Mouse (Mus musculus) G1E-ER4 (cell line): ENCODE data around the gene Ppfibp1. TPM values are rescaled to one million over a fixed set of nuclear protein-coding genes. Genes with fewer than 3 reads are reported as not detected.

Experiments used
- GATA1 ChIP-seq: IDR thresholded peaks from one replicate; pipeline ENCODE4 v1.8.0; 2012; ENCODE audit warnings: low read length, inconsistent platforms
- polyA plus RNA-seq: library from polyadenylated mRNA; stranded (reverse); fragments of >175 nt; gene quantifications from 2 replicates; pipeline ENCODE4 v1.2.3, GENCODE M21; 2012

Gene Ppfibp1
- polyA plus RNA-seq, 1 experiment = 1.1 TPM

DNA sequence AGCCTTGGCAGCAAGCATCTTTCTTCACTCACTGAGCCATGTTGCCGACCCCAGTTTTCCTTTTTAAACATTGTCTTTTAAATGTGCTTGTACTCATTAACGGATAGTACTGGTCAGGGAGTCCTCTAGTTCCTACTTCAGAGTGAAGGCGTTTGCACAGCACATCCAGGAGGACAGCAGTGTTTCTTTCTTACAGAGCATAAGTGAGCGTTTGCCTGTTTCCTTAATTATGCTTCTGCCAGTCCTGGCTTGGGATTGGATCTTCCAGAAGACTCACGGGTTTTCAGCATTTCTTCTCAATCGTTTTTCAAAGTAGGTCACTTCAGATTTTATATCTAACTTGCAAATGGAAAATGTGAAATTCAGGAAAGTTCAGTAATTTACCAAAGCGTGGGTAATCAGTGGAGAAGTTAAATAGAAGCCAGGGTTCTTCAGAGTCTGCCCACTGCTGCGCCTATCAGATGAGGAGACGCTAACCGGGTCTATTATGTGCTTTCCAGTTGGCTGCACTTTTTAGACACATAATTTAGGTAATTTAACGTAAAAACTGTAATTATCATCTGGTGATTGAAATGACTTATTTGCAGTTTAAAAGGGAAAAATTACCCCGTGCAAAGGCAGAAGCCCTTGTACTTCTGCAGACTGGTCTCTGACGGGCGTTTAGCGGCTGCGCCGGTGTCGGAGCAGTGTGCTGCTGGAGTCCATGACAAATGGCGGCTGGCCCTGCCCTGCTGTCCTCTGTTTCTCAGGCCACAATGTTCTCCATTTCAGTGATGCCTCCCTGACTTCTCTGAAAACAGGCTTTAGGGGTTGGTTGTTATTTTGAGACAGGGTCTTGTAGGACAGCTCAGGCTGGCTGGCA is 165.7 kb downstream of the Ppfibp1 start:
- TF ChIP-seq GATA1 = no peak

DNA sequence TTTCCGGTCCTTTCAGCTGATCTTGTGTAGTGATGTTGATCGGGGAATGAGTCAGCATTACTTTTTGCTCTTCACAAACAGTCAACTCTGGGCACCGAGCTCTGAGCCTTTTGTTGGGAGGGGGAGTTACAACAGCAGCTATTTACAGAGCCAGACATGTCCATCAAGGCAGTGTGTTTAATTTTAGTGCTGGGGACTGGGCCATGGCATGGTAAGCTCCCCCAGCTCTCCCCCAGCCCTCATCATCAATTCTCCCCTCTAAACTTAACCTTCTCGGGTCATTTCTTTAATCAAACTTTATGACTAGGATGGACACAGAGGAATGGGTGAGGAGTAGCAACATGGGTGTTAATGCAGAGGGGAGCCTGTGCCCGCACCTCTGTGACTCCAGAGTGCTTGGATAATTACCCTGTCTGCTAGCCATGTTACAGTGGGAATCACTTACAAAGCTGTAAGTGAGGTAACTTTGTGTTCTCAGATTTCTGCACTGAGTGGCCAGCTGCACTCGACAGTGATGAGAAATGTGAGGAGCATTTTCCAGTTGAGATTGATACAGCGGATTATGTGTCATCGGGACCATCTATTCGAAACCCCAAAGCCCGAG is 167.2 kb downstream of the Ppfibp1 start:
- TF ChIP-seq GATA1 = no peak

DNA sequence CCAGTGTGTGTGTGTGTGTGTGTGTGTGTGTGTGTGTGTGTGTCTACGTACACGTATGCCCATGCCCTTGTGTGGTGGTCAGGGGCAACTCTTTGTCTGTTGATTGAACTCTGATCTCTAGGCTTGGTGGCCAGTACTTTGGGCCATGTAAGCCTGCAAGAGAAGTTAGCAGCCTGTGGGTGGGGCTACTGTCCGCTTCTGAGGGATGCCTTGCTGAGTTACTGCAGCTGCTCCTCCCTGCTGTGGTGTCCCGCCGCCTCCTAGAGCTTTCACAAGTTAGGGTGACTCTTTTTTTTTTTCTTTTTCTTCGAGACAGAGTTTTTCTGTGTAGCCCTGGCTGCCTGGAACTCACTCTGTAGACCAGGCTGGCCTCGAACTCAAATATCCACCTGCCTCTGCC is 171.0 kb downstream of the Ppfibp1 start:
- no peak for TF ChIP-seq GATA1

DNA sequence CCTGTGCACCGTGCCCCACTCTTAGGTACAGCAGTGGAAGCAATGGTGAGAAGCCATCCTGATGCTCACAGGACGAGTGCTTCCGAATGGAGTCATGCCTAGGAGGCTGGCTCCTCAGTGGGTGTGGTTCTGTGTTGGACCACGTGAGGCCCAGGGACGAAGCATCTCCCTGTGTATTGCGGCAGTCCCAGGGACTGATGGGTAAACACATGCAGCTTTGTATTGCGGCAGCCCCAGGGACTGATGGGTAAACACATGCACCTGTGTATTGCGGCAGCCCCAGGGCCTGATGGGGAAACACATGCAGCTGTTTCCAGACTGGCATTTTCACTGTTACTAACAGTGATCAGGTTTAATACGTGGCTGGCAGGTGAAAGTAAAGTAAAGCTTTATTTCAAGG is 173.3 kb downstream of the Ppfibp1 start:
- no peak for TF ChIP-seq GATA1

DNA sequence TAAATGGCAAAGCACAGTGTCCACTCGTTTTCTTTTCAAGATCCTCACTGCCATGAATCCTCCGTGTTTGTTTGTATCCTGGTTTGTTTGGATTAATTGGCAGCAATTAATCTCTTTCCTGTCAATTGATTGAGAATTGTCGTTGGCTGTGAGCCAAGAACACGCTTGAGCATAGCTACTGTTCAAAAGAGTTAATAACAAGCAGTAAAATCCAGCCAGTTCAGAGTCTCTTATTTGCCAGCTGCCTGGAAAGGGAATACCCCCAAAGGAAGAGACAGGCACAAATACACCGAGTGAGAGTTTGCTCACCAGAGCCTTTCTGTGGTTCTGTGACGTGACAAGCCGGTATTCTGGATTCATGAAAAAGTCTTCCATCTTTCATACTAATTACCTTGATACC is 173.7 kb downstream of the Ppfibp1 start:
- TF ChIP-seq GATA1 = no peak

DNA sequence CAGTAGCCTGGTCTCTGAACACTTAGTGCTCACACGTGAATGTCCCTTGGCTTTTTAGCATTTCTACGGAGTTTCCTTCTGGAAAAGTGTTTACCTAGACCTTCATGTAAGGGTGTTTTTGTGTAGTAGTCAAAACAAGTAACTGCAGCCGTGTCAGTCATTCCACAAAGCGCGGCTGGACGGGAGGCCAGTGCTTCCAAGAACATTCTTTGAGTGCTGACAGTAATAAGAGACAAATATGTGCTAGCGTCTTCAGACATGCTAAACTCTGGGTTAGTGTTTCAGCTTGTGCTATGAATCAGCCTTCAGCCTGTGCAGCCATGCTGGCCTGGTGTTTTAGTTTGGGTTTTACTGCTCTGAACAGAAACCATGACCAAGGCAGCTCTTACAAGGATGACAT is 174.4 kb downstream of the Ppfibp1 start:
- no peak for TF ChIP-seq GATA1

DNA sequence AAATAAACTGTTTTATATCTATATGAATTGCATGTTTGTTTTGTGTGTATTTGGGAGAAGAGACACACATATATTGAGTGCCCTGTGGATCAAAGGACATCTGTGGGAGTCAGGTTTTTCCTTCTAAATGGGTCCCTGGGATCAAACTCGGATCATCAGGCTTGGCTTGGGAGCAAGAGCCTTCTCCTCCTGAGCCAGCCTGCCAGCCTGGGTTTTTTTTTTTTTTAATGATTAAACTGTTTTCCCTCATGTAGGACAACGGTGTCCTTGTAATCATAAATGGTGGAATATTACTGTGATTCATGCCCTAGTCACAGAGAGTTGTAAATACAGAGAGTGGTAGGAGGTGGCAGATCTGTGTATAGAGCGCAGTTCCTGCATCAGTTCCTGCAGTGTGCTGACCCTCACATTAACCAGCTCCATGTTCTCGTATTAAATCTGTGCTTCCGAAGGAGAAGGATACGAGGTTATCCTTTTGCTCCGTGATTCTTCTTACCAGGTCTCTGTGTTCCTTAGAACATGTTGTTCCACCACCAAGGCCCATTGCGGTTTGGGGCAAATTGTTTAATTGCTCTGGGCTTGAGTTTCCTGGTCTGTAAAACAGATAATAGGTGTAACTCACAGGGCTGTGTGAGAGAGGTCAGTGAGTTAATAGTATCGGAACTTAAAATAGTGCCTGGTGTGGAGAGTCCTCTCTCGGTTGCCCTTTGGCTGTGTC is 176.1 kb downstream of the Ppfibp1 start:
- no peak for TF ChIP-seq GATA1

DNA sequence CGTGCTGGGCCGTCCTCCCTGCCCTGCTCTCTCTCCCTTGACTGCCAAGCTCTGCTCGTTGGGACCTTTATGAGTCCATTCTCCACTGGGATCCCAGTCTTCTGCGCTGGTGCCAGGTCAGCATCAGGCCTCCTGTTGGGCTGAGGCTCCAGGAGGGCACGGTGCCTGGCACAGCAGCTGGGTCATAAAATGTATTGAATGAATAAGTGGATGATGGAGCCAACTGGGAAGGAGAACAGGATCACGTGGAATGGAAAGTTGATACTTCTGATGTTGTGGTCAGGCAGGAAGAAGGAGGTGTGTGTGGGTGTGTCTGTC is 176.6 kb downstream of the Ppfibp1 start:
- no peak for TF ChIP-seq GATA1

DNA sequence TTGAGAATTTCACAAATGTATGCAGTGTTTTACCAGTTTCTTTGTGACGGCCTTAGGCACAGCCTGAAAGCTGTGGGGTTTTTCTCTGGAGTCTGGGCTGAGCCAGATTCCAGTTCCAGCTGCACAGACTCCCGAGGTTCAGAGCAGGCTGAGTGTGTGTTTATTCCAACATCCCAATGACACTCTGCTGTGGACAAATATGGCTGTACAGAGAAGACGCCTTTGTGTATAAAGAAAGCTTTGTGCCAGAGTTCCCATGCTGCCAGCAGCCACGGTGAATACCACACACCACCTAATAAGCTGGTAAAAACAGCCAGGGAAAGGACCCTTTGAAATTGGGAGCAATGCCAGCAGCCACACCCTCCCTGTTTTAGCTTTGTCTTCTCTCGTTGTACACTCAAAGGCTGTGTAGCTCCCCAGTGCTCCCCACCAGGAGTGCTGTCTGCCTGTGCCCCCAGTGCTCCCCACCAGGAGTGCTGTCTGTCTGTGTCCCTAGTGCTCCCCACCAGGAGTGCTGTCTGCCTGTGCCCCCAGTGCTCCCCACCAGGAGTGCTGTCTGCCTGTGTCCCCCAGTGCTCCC is 187.6 kb downstream of the Ppfibp1 start:
- no peak for TF ChIP-seq GATA1

DNA sequence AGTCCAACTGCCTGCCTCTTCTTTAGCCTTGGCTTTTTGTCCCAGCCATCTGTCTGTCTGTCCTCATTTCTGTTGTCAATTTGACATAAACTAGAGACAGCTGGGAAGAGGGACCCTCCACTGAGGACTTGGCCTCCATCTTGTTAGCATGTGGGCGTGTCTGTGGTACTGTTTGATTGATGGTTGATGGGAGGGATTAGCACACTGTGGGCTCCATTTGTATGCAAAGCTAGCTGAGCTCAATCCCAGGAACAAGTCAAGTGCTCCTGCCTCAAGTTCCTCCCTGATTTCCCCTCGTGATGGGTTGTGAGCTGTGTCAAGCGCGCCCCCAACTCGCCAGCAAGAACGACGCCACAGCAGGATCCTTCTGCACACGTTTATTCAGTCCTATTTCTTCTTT is 188.6 kb downstream of the Ppfibp1 start:
- TF ChIP-seq GATA1 = no peak

DNA sequence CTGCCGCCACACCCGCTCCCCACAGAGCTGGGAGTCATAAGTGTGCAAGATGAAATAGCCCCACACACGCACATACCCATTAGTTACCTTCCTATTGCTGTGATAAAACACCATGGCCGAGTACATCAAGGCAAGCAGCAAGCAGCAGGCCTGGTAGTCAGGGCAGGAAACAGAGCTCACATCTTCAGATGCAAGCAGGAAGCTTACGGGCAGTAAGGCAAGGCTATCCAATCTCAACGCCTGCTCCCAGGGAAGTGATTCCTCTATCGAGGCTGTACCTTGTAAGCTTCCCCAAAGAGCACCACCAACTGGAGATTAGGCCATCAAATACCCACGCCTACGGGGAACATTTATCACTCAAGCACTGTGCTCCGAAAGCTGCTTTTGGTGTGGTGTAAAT is 191.6 kb downstream of the Ppfibp1 start:
- no peak for TF ChIP-seq GATA1

Other genes with a start within 250 kb of the Ppfibp1 start
- 3.1 and 4.5 TPM in 2 replicates for gene Med21, start 245.9 kb upstream of the Ppfibp1 start, polyA plus RNA-seq
- 29.1 and 30.1 TPM in 2 replicates for gene Tm7sf3, start 245.7 kb upstream of the Ppfibp1 start, polyA plus RNA-seq
- 0.66 TPM in 2 replicates for gene Stk38l, start 163.5 kb upstream of the Ppfibp1 start, polyA plus RNA-seq
- gene Arntl2, start 92.4 kb upstream of the Ppfibp1 start, polyA plus RNA-seq = not detected in 2 replicates
- gene Smco2, start 38.4 kb upstream of the Ppfibp1 start, polyA plus RNA-seq = 0.31 TPM in 1 of 2 replicates, not detected in the other
- not detected in 2 replicates for gene 1700034J05Rik, start 65.9 kb downstream of the Ppfibp1 start, polyA plus RNA-seq
- gene Rep15, start 144.1 kb downstream of the Ppfibp1 start, polyA plus RNA-seq = not detected in 2 replicates
- gene Mrps35, start 154.3 kb downstream of the Ppfibp1 start, polyA plus RNA-seq = 19.4 and 23.9 TPM in 2 replicates
- not detected in 2 replicates for gene Mansc4, start 198.5 kb downstream of the Ppfibp1 start, polyA plus RNA-seq
- 4.6 and 5.2 TPM in 2 replicates for gene Klhl42, start 202.9 kb downstream of the Ppfibp1 start, polyA plus RNA-seq